Mouse (Mus musculus): ENCODE results near the gene Msl1. TPM values are rescaled to one million over a fixed set of nuclear protein-coding genes. Genes with fewer than 3 reads are reported as not detected.

Gene Msl1
- polyA plus RNA-seq, 2 experiments from 2014 or later = 19.9 to 22.0 TPM

DNA sequence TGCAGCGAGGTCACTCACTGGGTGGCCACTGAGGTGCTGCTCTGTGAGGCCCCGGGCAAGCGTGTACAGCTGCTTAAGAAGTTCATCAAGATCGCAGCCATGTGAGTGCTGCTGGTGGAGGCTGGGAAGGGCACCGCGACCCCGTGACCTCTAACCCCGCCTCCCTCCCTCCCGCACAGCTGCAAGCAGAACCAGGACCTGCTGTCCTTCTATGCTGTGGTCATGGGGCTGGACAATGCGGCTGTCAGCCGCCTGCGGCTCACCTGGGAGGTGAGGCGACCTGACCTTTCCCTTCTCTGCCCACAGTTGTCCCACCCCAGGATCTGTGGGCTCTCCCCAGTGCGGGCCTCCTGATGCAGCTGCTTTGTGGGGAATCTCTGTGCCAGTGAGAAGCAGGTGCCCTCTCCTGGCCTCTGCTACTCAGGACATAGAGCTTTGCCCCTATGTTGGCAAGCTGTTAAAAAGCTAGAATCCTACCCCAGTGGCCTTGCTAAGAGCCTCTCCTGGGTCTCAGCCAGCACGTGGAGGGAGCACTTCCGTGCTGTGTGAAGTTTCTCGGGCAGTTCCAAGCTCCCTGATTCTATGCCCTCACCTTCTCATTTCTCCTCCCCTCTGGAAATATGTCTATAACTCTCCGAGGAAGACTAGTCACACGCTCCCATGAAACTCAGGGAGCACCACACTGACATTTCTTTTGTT lies 54.0 kb downstream of the Msl1 start:
- no peak for ATAC-seq

DNA sequence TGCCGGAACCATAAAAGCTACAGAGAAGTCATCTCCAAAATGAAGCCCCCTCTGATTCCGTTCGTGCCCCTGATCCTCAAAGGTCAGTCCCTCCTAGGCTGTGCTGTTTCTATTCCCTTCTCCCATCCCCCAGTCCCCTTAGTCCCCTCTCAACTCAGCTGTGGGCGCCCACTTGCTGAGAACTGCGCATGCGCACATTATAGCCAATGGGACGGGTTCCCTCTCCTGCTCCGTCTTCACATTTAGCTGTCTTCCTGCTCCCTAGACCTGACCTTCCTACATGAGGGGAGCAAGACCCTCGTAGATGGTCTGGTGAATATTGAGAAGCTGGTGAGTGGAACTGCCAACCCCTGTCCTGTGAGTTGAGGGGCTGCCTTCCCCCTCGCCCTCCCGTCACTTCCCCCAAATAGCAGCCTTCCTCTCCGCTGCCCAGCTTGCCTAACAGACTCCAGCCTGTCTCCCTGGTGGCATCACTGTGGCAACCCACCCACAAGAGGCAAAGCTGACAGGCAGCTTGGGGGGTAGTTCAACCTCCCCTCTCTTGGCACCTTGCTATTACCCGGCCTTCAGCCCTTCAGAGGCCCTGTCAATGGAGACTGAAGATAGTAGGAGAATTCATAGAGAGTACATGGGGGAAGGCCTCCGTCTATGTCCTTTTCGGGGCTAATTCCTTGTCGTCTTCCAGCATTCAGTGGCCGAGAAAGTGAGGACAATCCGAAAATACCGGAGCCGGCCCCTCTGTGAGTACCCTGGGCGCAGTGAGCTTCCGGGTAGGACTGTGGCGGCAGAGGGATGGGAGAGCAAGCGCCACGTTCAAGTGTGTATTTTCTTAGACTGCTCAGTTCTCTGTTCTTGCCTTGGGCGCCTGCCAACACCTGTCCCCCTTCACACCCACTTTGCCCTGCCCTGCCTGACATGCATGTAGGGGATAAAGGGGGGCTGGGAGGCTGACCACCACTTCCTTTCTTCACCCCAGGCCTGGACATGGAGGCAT lies 55.1 kb downstream of the Msl1 start:
- ATAC-seq = no peak

DNA sequence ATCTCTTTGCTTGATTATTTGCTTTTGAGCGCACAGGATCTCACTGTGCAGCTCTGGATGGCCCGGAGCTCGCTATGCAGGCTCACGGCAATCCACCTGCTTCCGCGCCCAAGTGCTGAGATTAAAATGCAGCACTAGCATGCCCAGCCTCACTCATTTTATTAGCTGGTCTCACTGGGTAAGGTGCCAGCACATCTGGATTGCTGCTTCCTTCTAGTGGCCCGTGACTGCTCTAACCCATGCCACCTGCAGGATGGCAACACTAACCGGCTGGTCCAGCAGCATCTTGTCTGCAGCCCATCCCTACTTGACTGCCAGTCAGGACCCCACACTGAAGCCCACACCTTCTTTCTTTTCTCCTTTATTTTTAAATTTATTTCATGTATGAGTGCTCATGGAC lies 58.8 kb downstream of the Msl1 start:
- no peak for ATAC-seq

DNA sequence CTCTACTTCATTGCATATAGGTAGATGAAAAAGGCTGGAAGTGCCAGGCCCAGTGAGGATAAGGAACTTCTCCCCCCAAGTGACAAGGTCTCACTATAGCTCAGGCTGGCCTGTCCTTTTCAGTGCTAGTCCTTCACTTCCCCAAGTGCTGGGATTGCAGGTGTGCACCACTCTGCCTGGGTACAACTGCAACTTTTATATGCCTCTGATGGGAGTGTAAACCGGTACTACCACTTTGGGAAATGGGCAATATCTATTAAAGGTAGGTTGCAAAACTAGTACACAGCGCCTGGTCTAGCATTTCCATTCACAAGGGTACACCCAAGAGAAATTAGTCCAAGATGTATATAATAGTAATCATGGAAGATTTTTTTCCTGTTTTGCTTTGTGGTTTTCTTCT lies 59.3 kb downstream of the Msl1 start:
- no peak for ATAC-seq

Other genes starting within 250 kb of the Msl1 start
- 100 to 1,000 TPM in 1 of 2 experiments, 10 to 100 TPM in 1; 95.8 to 124 TPM for gene Ikzf3, start 249.5 kb upstream of the Msl1 start, polyA plus RNA-seq (2017; shearing (Covaris generic))
- 1 to 10 TPM; 4.2 to 7.1 TPM for gene Zpbp2, start 244.4 kb upstream of the Msl1 start, polyA plus RNA-seq (2017; shearing (Covaris generic))
- 10 to 100 TPM; 15.8 to 37.6 TPM for gene Ormdl3, start 208.1 kb upstream of the Msl1 start, polyA plus RNA-seq (2017; shearing (Covaris generic))
- gene Lrrc3c, start 197.2 kb upstream of the Msl1 start, polyA plus RNA-seq (2017; shearing (Covaris generic)) = not detected
- 1 to 10 TPM; 2.2 to 10.0 TPM for gene Gm12355, start 169.9 kb upstream of the Msl1 start, polyA plus RNA-seq (2017; shearing (Covaris generic))
- gene Gsdma3, start 169.2 kb upstream of the Msl1 start, polyA plus RNA-seq (2017; shearing (Covaris generic)) = not detected
- gene Gsdma2, start 148.8 kb upstream of the Msl1 start, polyA plus RNA-seq (2017; shearing (Covaris generic)) = not detected
- gene Gsdma, start 131.2 kb upstream of the Msl1 start, polyA plus RNA-seq (2017; shearing (Covaris generic)) = under 1 TPM in 1 of 2 experiments, not detected in 1; 0.20 TPM
- 10 to 100 TPM; 14.2 to 25.7 TPM for gene Psmd3, start 113.0 kb upstream of the Msl1 start, polyA plus RNA-seq (2017; shearing (Covaris generic))
- not detected for gene Csf3, start 94.3 kb upstream of the Msl1 start, polyA plus RNA-seq (2017; shearing (Covaris generic))
- gene Med24, start 66.1 kb upstream of the Msl1 start, polyA plus RNA-seq (2017; shearing (Covaris generic)) = 10 to 100 TPM; 19.1 to 27.9 TPM
- gene Thra, start 54.9 kb upstream of the Msl1 start, polyA plus RNA-seq (2017; shearing (Covaris generic)) = 1 to 10 TPM; 1.4 to 3.5 TPM
- 1 to 10 TPM; 2.9 to 5.4 TPM for gene Nr1d1, start 20.2 kb upstream of the Msl1 start, polyA plus RNA-seq (2017; shearing (Covaris generic))
- 10 to 100 TPM; 10.6 to 11.2 TPM for gene Casc3, start 9.4 kb downstream of the Msl1 start, polyA plus RNA-seq (2017; shearing (Covaris generic))
- under 1 TPM in 1 of 2 experiments, not detected in 1; 0.15 TPM for gene Rapgefl1, start 41.3 kb downstream of the Msl1 start, polyA plus RNA-seq (2017; shearing (Covaris generic))
- gene Wipf2, start 68.1 kb downstream of the Msl1 start, polyA plus RNA-seq (2017; shearing (Covaris generic)) = 10 to 100 TPM; 10.9 to 12.3 TPM
- 10 to 100 TPM; 10.1 to 17.7 TPM for gene Cdc6, start 112.3 kb downstream of the Msl1 start, polyA plus RNA-seq (2017; shearing (Covaris generic))
- 10 to 100 TPM in 1 of 2 experiments, 1 to 10 TPM in 1; 9.0 to 13.7 TPM for gene Rara, start 132.3 kb downstream of the Msl1 start, polyA plus RNA-seq (2017; shearing (Covaris generic))
- under 1 TPM in 1 of 2 experiments, not detected in 1; 0.41 TPM for gene Gjd3, start 187.5 kb downstream of the Msl1 start, polyA plus RNA-seq (2017; shearing (Covaris generic))
- 100 to 1,000 TPM; 118 to 121 TPM for gene Top2a, start 228.7 kb downstream of the Msl1 start, polyA plus RNA-seq (2017; shearing (Covaris generic))
- 10 to 100 TPM; 33.7 to 43.6 TPM for gene Igfbp4, start 245.7 kb downstream of the Msl1 start, polyA plus RNA-seq (2017; shearing (Covaris generic))